Mouse (Mus musculus): ENCODE results near the gene Ulk4. TPM values are rescaled to one million over a fixed set of nuclear protein-coding genes. Genes with fewer than 3 reads are reported as not detected.

Gene Ulk4
- polyA plus RNA-seq (2014; fragmentation: Nextera tagmentation; extraction: Ambion mirVana) = 124 and 166 TPM in 2 replicates

- Histone ChIP-seq H3K36me3 (ENCODE audit: control insufficient read depth, insufficient read depth, low read length) (no peaks in the 10 kb centered on the region), H3K4me1 (ENCODE audit: control insufficient read depth, insufficient read depth, low read length) (peaks cover 6% of the 10 kb centered on the region; the same call in 1 of the 2 replicates), H3K9me3 (ENCODE audit: control insufficient read depth, low read length) (0 out of 2 replicates have a peak, but pooled peaks cover 2% of the 10 kb centered on the region), H3K27me3 (ENCODE audit: control insufficient read depth, insufficient read depth, low read length) (no peaks in the 10 kb centered on the region), H3K9ac (ENCODE audit: low read depth, low read length) (peak within 1 kb of the TSS; percentile 63), H3K27ac (ENCODE audit: low read depth, low read length) (peak within 1 kb of the TSS; percentile 86), H3K4me3 (ENCODE audit: low read length) (peak within 1 kb of the TSS; percentile 77), H3K4me2 (replicated peaks; ENCODE audit: low read depth, low read length) (peak within 1 kb of the TSS; percentile 82)
- under 1% methylated on average over 59 of the region's 59 CpGs for WGBS
- peak; percentile 97 for ATAC-seq (ENCODE audit: low FRiP score, low TSS enrichment)
Measured at GRCm38 (mm10) chr9:121277118-121278060, at the start of gene Ulk4. Gene Ulk4 (minus strand): TSS chr9:121277197.

GRCm38 (mm10) chr9:121322034-121322433 lies 45.0 kb upstream of the Ulk4 start:
- Histone ChIP-seq H3K36me3 (ENCODE audit: control insufficient read depth, insufficient read depth, low read length) (peaks cover 4% of the 10 kb centered on the region; the same call in 1 of the 2 replicates), H3K27ac (ENCODE audit: low read depth, low read length) (no peak overlapping the region)
- ATAC-seq (ENCODE audit: low FRiP score, low TSS enrichment) = no peak

DNA sequence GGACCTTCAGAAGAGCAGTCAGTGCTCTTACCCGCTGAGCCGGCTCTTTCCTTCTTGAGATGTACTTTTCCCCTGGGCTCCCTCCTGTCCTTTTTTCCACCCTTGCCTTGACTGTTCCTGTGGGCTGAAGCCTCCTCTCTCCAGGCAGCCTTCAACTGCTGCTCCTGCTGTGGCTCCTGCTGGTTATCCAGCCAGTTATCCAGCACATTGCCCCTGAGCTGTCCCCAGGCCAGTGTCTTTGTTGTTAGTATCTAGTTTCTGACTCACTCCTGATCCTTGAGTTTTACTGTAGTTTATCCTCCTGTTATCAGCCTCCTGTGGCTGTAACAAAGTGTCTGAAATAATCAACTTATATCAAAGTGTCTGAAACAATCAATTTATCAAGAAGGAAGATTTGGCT lies 44.1 kb upstream of the Ulk4 start:
- Histone ChIP-seq H3K4me3 (ENCODE audit: low read length) (no peak overlapping the region), H3K9ac (ENCODE audit: low read depth, low read length) (no peak overlapping the region), H3K36me3 (ENCODE audit: control insufficient read depth, insufficient read depth, low read length) (peaks cover 4% of the 10 kb centered on the region; the same call in 1 of the 2 replicates), H3K9me3 (ENCODE audit: control insufficient read depth, low read length) (peaks cover 2% of the 10 kb centered on the region; the same call in 1 of the 2 replicates), H3K27ac (ENCODE audit: low read depth, low read length) (no peak overlapping the region), H3K4me1 (ENCODE audit: control insufficient read depth, insufficient read depth, low read length) (peaks cover 6% of the 10 kb centered on the region), H3K27me3 (ENCODE audit: control insufficient read depth, insufficient read depth, low read length) (no peaks in the 10 kb centered on the region), H3K4me2 (replicated peaks; ENCODE audit: low read depth, low read length) (no peak overlapping the region)
- WGBS = 95% methylated on average over 2 of the region's 2 CpGs
- ATAC-seq (ENCODE audit: low FRiP score, low TSS enrichment) = no peak

More at GRCm38 (mm10) chr9:121322034-121322433, 45.0 kb upstream of the Ulk4 start:
- H3K4me2 ChIP-seq (replicated peaks; ENCODE audit: low read depth, low read length) = no peak overlapping the region
- WGBS = 95% methylated on average over 14 of the region's 14 CpGs
- no peaks in the 10 kb centered on the region for H3K27me3 ChIP-seq (ENCODE audit: control insufficient read depth, insufficient read depth, low read length)
- H3K9me3 ChIP-seq (ENCODE audit: control insufficient read depth, low read length) = peaks cover 2% of the 10 kb centered on the region; the same call in 1 of the 2 replicates
- H3K4me1 ChIP-seq (ENCODE audit: control insufficient read depth, insufficient read depth, low read length) = peaks cover 6% of the 10 kb centered on the region
- no peak overlapping the region for H3K9ac ChIP-seq (ENCODE audit: low read depth, low read length)
- H3K4me3 ChIP-seq (ENCODE audit: low read length) = no peak overlapping the region

DNA sequence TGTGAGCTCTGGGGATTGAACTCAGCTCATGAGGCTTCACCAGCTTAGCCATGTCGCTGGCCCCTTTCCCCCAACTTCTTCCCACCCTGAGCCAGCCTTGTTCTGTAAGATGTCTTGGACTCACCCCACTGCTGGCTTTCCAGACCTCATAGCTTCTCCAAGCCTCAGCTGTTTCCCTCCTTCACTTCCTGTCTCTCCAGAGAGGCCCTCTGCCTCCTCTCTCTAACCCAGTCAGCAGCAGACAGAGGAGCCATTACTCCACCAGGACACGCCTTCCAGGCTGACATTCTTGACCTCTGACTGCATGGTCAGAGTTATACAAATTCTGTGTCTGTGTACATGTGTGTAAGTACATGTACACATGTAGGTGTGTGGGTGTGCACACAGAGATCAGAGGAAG lies 43.4 kb upstream of the Ulk4 start:
- no peak overlapping the region for H3K27ac ChIP-seq (ENCODE audit: low read depth, low read length)
- H3K4me3 ChIP-seq (ENCODE audit: low read length) = no peak overlapping the region
- H3K4me2 ChIP-seq (replicated peaks; ENCODE audit: low read depth, low read length) = no peak overlapping the region
- no peaks in the 10 kb centered on the region for H3K27me3 ChIP-seq (ENCODE audit: control insufficient read depth, insufficient read depth, low read length)
- peaks cover 6% of the 10 kb centered on the region for H3K4me1 ChIP-seq (ENCODE audit: control insufficient read depth, insufficient read depth, low read length)
- WGBS = 52% methylated on average over 2 of the region's 2 CpGs
- peaks cover 2% of the 10 kb centered on the region; the same call in 1 of the 2 replicates for H3K9me3 ChIP-seq (ENCODE audit: control insufficient read depth, low read length)
- H3K9ac ChIP-seq (ENCODE audit: low read depth, low read length) = no peak overlapping the region
- no peak for ATAC-seq (ENCODE audit: low FRiP score, low TSS enrichment)
- peaks cover 4% of the 10 kb centered on the region; the same call in 1 of the 2 replicates for H3K36me3 ChIP-seq (ENCODE audit: control insufficient read depth, insufficient read depth, low read length)

DNA sequence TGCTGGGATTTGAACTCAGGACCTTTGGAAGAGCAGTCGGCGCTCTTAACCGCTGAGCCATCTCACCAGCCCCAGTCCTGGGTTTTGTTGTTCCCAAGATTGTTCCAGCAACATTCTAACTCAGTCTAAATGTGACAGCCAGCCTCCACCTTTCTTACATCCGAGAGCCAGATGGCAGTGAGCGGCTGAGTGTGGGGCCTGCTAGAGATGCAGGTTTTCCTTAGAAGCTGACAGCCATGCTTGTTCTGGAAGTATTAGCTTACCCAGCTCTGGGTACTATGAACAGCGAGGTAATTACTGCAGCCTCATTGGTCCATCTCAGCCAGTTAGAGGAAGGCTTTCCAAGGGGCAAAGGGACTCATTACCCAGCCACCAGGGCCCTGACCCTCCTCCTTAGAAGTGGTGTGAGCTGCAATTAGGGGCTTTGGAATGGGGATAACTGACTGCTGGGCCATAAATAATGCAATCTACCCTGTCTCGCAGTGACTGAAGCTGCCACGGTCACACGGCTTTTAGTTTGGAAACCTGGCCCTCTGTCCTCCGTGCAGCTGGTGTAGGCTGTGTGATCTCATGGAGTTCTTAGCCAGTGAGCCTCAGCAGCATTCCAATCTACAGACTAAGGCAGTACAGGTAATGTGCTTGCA lies 42.4 kb upstream of the Ulk4 start:
- ATAC-seq (ENCODE audit: low FRiP score, low TSS enrichment) = peak; percentile 74
- H3K36me3 ChIP-seq (ENCODE audit: control insufficient read depth, insufficient read depth, low read length) = peaks cover 4% of the 10 kb centered on the region; the same call in 1 of the 2 replicates

DNA sequence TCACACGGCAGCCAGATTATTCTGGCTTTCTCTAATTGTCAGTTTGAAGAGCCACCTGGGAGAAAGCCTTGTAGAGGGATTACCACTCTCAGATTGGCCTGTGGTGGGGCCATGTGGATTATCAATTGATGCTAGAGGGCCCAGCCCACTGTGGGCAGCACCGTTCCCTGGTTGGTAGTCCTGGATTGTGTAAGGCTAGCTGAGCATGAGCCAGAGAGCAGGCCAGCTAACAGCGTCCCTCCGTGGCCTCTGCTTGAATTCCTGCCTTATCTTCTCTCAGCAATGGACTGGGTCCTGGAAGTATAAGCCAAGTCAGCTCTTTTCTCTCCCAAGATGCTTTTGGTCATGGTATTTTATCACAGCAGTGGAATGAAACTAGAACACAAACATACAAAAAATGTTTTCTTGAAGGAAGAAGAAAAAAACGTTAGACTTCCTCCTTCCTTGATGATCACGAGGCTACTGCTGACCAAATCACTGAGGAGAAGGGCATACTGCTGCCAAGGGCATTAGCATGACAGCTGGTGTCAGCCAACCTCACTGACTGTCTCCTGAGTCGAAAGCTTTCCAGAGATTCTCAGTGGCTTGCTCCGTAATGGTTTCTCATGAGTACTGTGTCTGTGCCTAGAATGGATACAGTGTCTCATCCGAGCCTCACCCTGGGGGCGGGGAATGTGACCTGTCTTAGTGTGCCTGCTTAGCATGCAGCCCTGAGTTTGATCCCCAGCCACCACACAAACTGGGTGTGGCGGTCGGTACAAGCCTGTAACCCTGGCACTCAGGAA lies 39.8 kb upstream of the Ulk4 start:
- ATAC-seq (ENCODE audit: low FRiP score, low TSS enrichment) = no peak
- peaks cover 32% of the 10 kb centered on the region for H3K4me1 ChIP-seq (ENCODE audit: control insufficient read depth, insufficient read depth, low read length)

More for the DNA sequence above, 42.4 kb upstream of the Ulk4 start:
- Histone ChIP-seq H3K4me2 (replicated peaks; ENCODE audit: low read depth, low read length) (no peak overlapping the region), H3K9ac (ENCODE audit: low read depth, low read length) (no peak overlapping the region), H3K9me3 (ENCODE audit: control insufficient read depth, low read length) (peaks cover 2% of the 10 kb centered on the region; the same call in 1 of the 2 replicates), H3K4me1 (ENCODE audit: control insufficient read depth, insufficient read depth, low read length) (peaks cover 10% of the 10 kb centered on the region), H3K4me3 (ENCODE audit: low read length) (no peak overlapping the region), H3K27ac (ENCODE audit: low read depth, low read length) (peak overlapping the region; percentile 25; the same call in 1 of the 2 replicates), H3K27me3 (ENCODE audit: control insufficient read depth, insufficient read depth, low read length) (no peaks in the 10 kb centered on the region)
- WGBS = 39% methylated on average over 10 of the region's 10 CpGs

GRCm38 (mm10) chr9:121315901-121316595 lies 39.1 kb upstream of the Ulk4 start:
- Histone ChIP-seq H3K36me3 (ENCODE audit: control insufficient read depth, insufficient read depth, low read length) (peaks cover 4% of the 10 kb centered on the region; the same call in 1 of the 2 replicates), H3K4me2 (replicated peaks; ENCODE audit: low read depth, low read length) (no peak overlapping the region), H3K9ac (ENCODE audit: low read depth, low read length) (no peak overlapping the region), H3K4me3 (ENCODE audit: low read length) (no peak overlapping the region), H3K27me3 (ENCODE audit: control insufficient read depth, insufficient read depth, low read length) (no peaks in the 10 kb centered on the region), H3K9me3 (ENCODE audit: control insufficient read depth, low read length) (peaks cover 2% of the 10 kb centered on the region; the same call in 1 of the 2 replicates), H3K27ac (ENCODE audit: low read depth, low read length) (0 out of 2 replicates have a peak overlapping the region, but pooled peaks have one; percentile 4), H3K4me1 (ENCODE audit: control insufficient read depth, insufficient read depth, low read length) (peaks cover 32% of the 10 kb centered on the region)
- WGBS = 75% methylated on average over 4 of the region's 4 CpGs
- no peak for ATAC-seq (ENCODE audit: low FRiP score, low TSS enrichment)

More for the DNA sequence above, 39.8 kb upstream of the Ulk4 start:
- Histone ChIP-seq H3K4me3 (ENCODE audit: low read length) (no peak overlapping the region), H3K27me3 (ENCODE audit: control insufficient read depth, insufficient read depth, low read length) (no peaks in the 10 kb centered on the region), H3K36me3 (ENCODE audit: control insufficient read depth, insufficient read depth, low read length) (peaks cover 4% of the 10 kb centered on the region; the same call in 1 of the 2 replicates), H3K27ac (ENCODE audit: low read depth, low read length) (no peak overlapping the region; the same call in 1 of the 2 replicates), H3K4me2 (replicated peaks; ENCODE audit: low read depth, low read length) (no peak overlapping the region), H3K9ac (ENCODE audit: low read depth, low read length) (no peak overlapping the region), H3K9me3 (ENCODE audit: control insufficient read depth, low read length) (peaks cover 2% of the 10 kb centered on the region; the same call in 1 of the 2 replicates)
- 62% methylated on average over 12 of the region's 12 CpGs for WGBS
